Mouse (Mus musculus) thymus, adult 2 months (tissue): ENCODE results near the gene Tmem216. TPM values are rescaled to one million over a fixed set of nuclear protein-coding genes. Genes with fewer than 3 reads are reported as not detected.

ENCODE experiments used
- DNase-seq: peaks from one replicate; pipeline ENCODE4 v3.0.0; 2021
- H3K27ac ChIP-seq: fragments of 200-500 bp; 2 replicates; pipeline ENCODE4 v1.5.1; 2012; ENCODE audit warnings: low read length, control low read depth; ENCODE audit not compliant: control insufficient read depth, insufficient read depth
- H3K27me3 ChIP-seq: fragments of 200-500 bp; 2 replicates; pipeline ENCODE4 v1.6.1; 2012; ENCODE audit warnings: mild to moderate bottlenecking, low read length, moderate library complexity, mixed read lengths; ENCODE audit not compliant: control insufficient read depth, insufficient read depth
- H3K36me3 ChIP-seq: fragments of 200-500 bp; 2 replicates; pipeline ENCODE4 v1.6.1; 2012; ENCODE audit warnings: mild to moderate bottlenecking, low read length, moderate library complexity; ENCODE audit not compliant: control insufficient read depth, insufficient read depth
- H3K4me1 ChIP-seq: fragments of 200-500 bp; replicated peaks from 2 replicates; pipeline ENCODE4 v1.6.1; 2012; ENCODE audit warnings: low read length; ENCODE audit not compliant: control insufficient read depth, insufficient read depth
- H3K4me3 ChIP-seq: fragments of 200-500 bp; 2 replicates; pipeline ENCODE4 v1.5.1; 2012; ENCODE audit warnings: mild to moderate bottlenecking, low read length, control low read depth, moderate library complexity; ENCODE audit not compliant: control insufficient read depth, insufficient read depth
- CTCF ChIP-seq: fragments of 200-500 bp; IDR thresholded peaks from 2 replicates; pipeline ENCODE4 v1.5.1; 2012; ENCODE audit warnings: mild to moderate bottlenecking, control low read depth, low read length, moderate library complexity, borderline replicate concordance; ENCODE audit not compliant: control insufficient read depth, poor library complexity, insufficient read depth; ENCODE audit errors: extremely low read depth
- POLR2A ChIP-seq: fragments of 200-500 bp; IDR thresholded peaks from 2 replicates; pipeline ENCODE4 v1.6.1; 2012; ENCODE audit warnings: mild to moderate bottlenecking, low read length, control low read depth, moderate library complexity; ENCODE audit not compliant: control insufficient read depth, poor library complexity, insufficient read depth; ENCODE audit errors: extremely low read depth
- WGBS: fragments of 180-500 bp; shearing (Covaris S2); methylation state at CpG from one replicate; pipeline ENCODE4 v1.1.7; 2018; 5-methylcytosine and 5-hydroxymethylcytosine counted together
- polyA plus RNA-seq: library from polyadenylated mRNA; depleted of rRNA; stranded (reverse); fragments of >200 nt; gene quantifications from 2 replicates; pipeline ENCODE4 v1.2.3, GENCODE M21; 2012

Tmem216 gene
- polyA plus RNA-seq, 1 experiment, result 22.2 TPM

DNA sequence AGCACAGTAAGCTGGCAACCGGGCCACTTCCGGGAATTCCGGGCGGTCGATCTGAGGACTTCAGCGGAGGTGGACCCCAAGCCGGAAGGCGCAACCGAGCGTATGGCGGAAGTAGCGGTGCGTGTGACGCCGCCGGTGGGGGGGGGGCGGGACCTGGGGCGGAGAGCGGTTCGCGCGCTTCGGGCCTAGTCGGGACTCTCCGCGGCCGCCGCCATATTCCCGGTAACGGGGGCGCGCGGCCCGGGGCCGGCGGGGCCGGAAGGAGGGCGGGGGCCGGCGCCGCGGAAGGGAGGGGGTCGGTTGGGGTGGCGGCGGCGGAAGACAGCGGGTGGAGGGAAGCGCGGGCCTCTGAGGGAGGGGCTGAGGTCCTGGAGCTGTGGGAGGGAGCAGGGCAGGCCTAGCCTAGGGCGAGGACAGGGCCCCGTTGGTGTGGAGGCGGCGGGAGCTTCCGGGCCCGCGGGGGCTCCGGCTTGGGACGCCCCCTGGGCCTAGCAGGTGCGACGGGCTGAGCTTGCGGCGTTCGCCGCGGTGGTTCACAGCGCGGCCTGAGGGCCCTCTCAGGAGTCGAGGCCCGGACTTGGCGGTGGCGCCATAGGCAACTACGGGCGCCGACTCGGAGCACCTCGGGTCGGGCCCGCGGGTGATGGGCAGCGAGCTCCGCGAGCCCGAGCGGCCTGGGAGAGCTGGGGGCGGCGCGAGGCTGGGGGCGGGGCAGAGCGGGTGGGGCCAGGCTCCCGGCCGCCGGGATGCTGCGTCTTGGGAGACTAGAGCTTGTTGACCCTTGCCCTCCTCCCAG is 30.7 kb downstream of the Tmem216 start, which contains the start of gene Cpsf7:
Gene Cpsf7, plus strand, starts transcription at position 161 of the 796 bp plus-strand sequence.
- Histone ChIP-seq H3K27me3 (no peaks in the 10 kb centered on the region), H3K4me3 (peak within 1 kb of the TSS; percentile 96), H3K27ac (peak within 1 kb of the TSS; percentile 79), H3K36me3 (peaks cover 5% of the 10 kb centered on the region), H3K4me1 (no peaks in the 10 kb centered on the region; the same call in 1 of the 2 replicates)
- peak; percentile 87 for DNase-seq
- WGBS, result under 1% methylated on average over 93 of the region's 93 CpGs
- peak; percentile 39; the same call in 1 of the 2 replicates for TF ChIP-seq CTCF
- TF ChIP-seq POLR2A, result 0 out of 2 replicates have a peak, but pooled peaks have one; percentile 58

DNA sequence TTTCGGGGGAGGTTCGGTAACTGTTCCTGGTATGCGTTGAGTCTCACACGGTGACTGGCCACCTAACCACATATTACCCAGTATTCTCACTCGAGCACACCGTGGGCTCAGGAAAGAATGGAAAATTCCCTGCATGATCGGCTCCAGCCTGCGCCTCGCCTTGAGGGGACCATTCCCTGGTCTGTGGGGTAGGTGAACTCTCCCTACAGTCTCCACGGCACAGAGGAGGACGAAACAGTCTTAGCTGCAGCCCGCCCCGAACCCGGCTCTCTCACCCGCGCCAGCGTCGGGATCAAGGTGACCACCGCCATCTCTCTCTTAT is 31.3 kb downstream of the Tmem216 start:
- Histone ChIP-seq H3K27ac (peak overlapping the region; percentile 57; the same call in 1 of the 2 replicates), H3K36me3 (no peaks in the 10 kb centered on the region; the same call in 1 of the 2 replicates), H3K27me3 (no peaks in the 10 kb centered on the region), H3K4me1 (no peaks in the 10 kb centered on the region; the same call in 1 of the 2 replicates), H3K4me3 (peak overlapping the region; percentile 96)
- WGBS, result under 1% methylated on average over 19 of the region's 19 CpGs
- no peak for TF ChIP-seq CTCF
- TF ChIP-seq POLR2A, result no peak; the same call in 1 of the 2 replicates
- no peak for DNase-seq

DNA sequence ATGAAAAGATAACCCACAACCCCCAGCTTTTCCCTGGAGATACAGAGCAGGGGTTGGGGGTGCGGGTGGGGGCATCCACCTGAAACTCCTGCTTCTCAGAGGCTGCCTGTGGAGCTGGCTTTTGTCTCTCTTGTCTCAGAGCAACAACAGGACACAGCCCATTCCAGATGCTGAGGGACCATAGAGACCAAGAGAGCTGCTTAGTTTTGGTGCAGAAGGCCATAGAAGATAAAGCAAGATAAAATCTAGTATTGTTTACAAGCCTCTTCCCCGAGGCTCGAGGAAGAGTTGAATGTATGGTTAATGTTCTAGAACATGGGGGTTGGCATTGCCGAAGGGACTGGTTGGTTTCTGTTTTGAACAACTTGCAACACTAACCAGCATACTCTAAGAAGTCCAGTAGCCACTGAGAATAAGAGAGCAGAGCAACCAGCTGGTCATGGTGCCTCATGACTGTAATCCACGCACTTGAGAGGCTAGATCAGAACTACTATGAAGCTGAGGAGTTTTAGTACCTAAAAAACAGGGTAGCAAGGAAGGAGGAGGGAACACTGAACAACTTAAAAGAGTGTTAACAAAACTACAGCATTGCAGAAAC is 32.5 kb downstream of the Tmem216 start:
- Histone ChIP-seq H3K4me1 (no peaks in the 10 kb centered on the region; the same call in 1 of the 2 replicates), H3K4me3 (no peak overlapping the region), H3K27ac (no peak overlapping the region), H3K27me3 (no peaks in the 10 kb centered on the region), H3K36me3 (no peaks in the 10 kb centered on the region; the same call in 1 of the 2 replicates)
- TF ChIP-seq CTCF (no peak), POLR2A (no peak)
- DNase-seq, result no peak
- WGBS, result 82% methylated on average over 5 of the region's 5 CpGs

DNA sequence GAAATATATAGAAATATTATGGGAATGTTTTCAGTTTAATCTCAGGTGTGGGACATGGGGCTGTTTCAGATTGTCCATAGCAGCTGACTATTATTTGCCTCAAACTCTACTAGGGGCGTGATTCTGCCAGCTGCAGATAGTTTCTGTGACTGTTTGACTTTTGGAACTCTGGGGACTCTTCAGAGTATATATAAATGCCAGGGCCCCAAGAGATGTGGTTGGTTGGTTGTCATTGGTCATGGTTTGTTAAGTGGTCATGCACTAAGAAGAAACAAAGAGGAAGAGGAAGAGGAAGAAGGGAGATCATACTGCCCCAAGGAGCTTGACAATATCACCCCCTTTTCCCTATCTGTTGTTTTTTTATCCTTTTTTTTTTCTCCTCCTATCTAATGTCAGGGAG is 34.1 kb downstream of the Tmem216 start:
- no peaks in the 10 kb centered on the region for H3K27me3 ChIP-seq
- H3K36me3 ChIP-seq, result peaks cover 7% of the 10 kb centered on the region
- WGBS, result 92% methylated on average over 1 of the region's 1 CpGs
- no peaks in the 10 kb centered on the region; the same call in 1 of the 2 replicates for H3K4me1 ChIP-seq
- H3K27ac ChIP-seq, result no peak overlapping the region
- no peak for TF ChIP-seq POLR2A
- no peak for TF ChIP-seq CTCF
- no peak overlapping the region for H3K4me3 ChIP-seq
- no peak for DNase-seq

DNA sequence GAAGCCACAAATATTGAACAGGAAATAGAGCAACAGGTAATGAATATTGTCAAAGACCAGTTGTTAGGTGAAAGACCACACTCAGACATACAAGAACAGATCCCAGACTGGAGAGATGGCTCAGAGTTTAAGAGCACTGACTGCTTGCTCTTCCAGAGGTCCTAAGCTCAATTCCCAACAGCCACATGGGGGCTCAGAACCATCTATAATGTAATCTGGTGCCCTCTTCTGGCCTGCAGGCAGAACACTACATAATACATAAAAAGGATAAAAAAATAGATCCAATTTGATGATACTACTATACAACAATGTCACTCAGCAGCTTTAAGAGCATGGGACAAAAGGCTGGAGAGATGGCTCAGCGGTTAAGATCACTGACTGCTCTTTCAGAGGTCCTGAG is 35.7 kb downstream of the Tmem216 start:
- no peak overlapping the region for H3K4me3 ChIP-seq
- no peak overlapping the region for H3K27ac ChIP-seq
- H3K36me3 ChIP-seq, result peaks cover 23% of the 10 kb centered on the region
- peak; percentile 16 for DNase-seq
- no peaks in the 10 kb centered on the region for H3K4me1 ChIP-seq
- TF ChIP-seq POLR2A, result no peak
- no peak for TF ChIP-seq CTCF
- H3K27me3 ChIP-seq, result no peaks in the 10 kb centered on the region
- 80% methylated on average over 1 of the region's 1 CpGs for WGBS

DNA sequence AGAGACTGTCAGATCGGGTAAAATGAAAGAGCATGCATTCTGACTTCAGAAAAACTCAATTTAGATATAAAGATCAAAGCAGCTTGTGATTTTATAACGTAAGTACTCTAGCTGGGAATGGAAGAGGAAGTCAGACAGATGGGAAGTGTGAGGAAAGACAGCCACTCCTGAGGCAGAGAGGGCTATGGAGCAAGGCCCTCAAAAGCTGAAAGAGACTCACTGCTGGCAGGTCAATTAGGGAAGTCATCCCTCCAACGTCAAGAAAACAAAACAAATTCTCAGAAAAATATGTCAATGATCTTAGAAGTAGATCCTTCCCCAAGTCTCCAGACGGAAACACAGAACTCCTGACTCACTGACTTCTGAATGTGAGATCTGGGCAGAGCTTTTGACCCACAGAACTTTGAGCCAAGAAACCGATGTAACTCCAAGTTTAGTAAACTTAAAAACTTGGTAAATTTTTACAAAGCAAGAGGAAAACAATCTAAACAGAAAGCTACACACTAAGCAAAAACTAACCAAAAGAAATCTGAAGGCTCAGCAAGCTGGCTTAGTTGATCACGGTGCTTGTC is 45.2 kb downstream of the Tmem216 start:
- Histone ChIP-seq H3K27me3 (no peaks in the 10 kb centered on the region), H3K36me3 (peaks cover 42% of the 10 kb centered on the region), H3K27ac (no peak overlapping the region), H3K4me1 (no peaks in the 10 kb centered on the region), H3K4me3 (no peak overlapping the region)
- TF ChIP-seq CTCF, result no peak
- TF ChIP-seq POLR2A, result no peak
- no peak for DNase-seq
- 82% methylated on average over 6 of the region's 6 CpGs for WGBS
